Mouse (Mus musculus) intestine, embryonic 16.5 days (tissue): ENCODE data around the gene Rtn3. TPM values are rescaled to one million over a fixed set of nuclear protein-coding genes. Genes with fewer than 3 reads are reported as not detected.
"Not testable (repeated sequence)": the region's sequence is repeated elsewhere in the genome, so short reads cannot be mapped to it uniquely, and the experiment has no call there.

Experiments
- ATAC-seq: fragments of 200-750 bp; cut with Nextera tagmentation; 2 replicates; pipeline ENCODE4 v1.8.0; 2017; ENCODE audit warnings: moderate TSS enrichment, moderate library complexity
- H3K27ac ChIP-seq: fragments of 300-500 bp; sonication (generic); 2 replicates; pipeline ENCODE4 v1.5.1; 2014; ENCODE audit warnings: mild to moderate bottlenecking, low read length
- H3K27me3 ChIP-seq: fragments of 300-500 bp; sonication (generic); replicated peaks from 2 replicates; pipeline ENCODE4 v1.6.1; 2014; ENCODE audit warnings: low read length, control low read depth, mixed read lengths; ENCODE audit not compliant: control insufficient read depth, insufficient read depth
- H3K36me3 ChIP-seq: fragments of 300-500 bp; sonication (generic); 2 replicates; pipeline ENCODE4 v1.6.1; 2014; ENCODE audit warnings: low read length, control low read depth; ENCODE audit not compliant: control insufficient read depth, insufficient read depth
- H3K4me1 ChIP-seq: fragments of 300-500 bp; sonication (generic); 2 replicates; pipeline ENCODE4 v1.6.1; 2014; ENCODE audit warnings: low read length, control low read depth, mixed read lengths; ENCODE audit not compliant: control insufficient read depth, insufficient read depth
- H3K4me2 ChIP-seq: fragments of 300-500 bp; sonication (generic); 2 replicates; pipeline ENCODE4 v1.6.1; 2014; ENCODE audit warnings: low read depth, low read length, control low read depth
- H3K4me3 ChIP-seq: fragments of 300-500 bp; sonication (generic); 2 replicates; pipeline ENCODE4 v1.5.1; 2014; ENCODE audit warnings: mild to moderate bottlenecking, low read length
- H3K9ac ChIP-seq: fragments of 300-500 bp; sonication (generic); 2 replicates; pipeline ENCODE4 v1.6.1; 2014; ENCODE audit warnings: low read depth, low read length
- H3K9me3 ChIP-seq: fragments of 300-500 bp; sonication (generic); 2 replicates; pipeline ENCODE4 v1.6.1; 2016; ENCODE audit warnings: low read length, control low read depth; ENCODE audit not compliant: control insufficient read depth
- whole genome bisulfite sequencing: fragments of 180-500 bp; shearing (Covaris S2); extraction: QIAGEN DNeasy Blood & Tissue Kit; methylation state at CpG from one replicate; pipeline ENCODE4 v1.1.7; 2014; 5-methylcytosine and 5-hydroxymethylcytosine counted together
- polyA plus RNA-seq: library from polyadenylated mRNA; unstranded; fragments of >200 nt; fragmentation: Nextera tagmentation; extraction: Ambion mirVana; gene quantifications from 2 replicates; pipeline ENCODE4 v1.2.1, GENCODE M21; 2015

Gene Rtn3
- polyA plus RNA-seq, 1 experiment from 2014 or later, result 127 TPM

DNA sequence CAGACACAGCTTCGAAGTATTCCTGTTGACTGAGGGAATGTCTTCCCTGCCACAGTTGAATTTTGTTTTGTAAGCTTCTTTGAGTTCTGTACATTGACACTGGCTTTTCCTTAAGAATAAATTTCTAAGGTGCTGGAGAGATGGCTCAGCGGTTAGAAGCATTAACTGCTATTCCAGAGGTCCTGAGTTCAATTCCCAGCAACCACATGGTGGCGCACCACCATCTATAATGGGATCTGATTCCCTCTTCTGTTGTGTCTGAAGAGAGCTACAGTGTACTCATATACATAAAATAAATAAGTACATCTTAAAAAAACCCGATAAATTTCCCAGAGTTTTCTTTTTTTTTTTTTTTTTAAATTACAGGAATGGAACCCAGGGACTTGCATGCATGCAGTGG lies 24.9 kb upstream of the Rtn3 start:
- WGBS, result 71% methylated on average over 4 of the region's 4 CpGs
- no peak overlapping the region for H3K9ac ChIP-seq
- no peaks in the 10 kb centered on the region for H3K9me3 ChIP-seq
- H3K4me2 ChIP-seq, result no peak overlapping the region
- H3K4me3 ChIP-seq, result no peak overlapping the region
- ATAC-seq, result no peak
- 0 out of 2 replicates have a peak, but pooled peaks cover 4% of the 10 kb centered on the region for H3K36me3 ChIP-seq
- no peaks in the 10 kb centered on the region for H3K4me1 ChIP-seq
- H3K27ac ChIP-seq, result no peak overlapping the region
- H3K27me3 ChIP-seq, result no peaks in the 10 kb centered on the region

DNA sequence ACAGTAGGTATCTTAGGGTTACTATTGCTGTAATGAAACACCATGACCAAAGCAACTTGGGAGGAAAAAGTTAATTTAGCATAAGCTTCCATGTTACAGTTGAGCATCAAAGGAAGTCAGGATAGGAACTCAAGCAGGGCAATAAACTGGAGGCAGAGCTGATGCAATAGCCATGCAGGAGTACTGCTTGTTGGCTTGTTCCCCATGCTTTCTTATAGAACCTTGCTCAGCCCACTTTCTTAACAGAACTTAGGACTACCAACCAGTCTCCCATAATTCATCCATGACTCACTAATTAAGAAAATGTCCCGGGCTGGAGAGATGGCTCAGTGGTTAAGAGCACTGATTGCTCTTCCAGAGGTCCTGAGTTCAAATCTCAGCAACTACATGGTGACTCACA lies 23.2 kb upstream of the Rtn3 start:
- ATAC-seq, result no peak
- H3K27ac ChIP-seq, result no peak overlapping the region
- 0 out of 2 replicates have a peak, but pooled peaks cover 4% of the 10 kb centered on the region for H3K36me3 ChIP-seq
- no peaks in the 10 kb centered on the region for H3K4me1 ChIP-seq
- 86% methylated on average over 1 of the region's 1 CpGs for WGBS
- no peak overlapping the region for H3K4me2 ChIP-seq
- no peaks in the 10 kb centered on the region for H3K27me3 ChIP-seq
- H3K9ac ChIP-seq, result no peak overlapping the region
- no peaks in the 10 kb centered on the region for H3K9me3 ChIP-seq
- H3K4me3 ChIP-seq, result no peak overlapping the region

DNA sequence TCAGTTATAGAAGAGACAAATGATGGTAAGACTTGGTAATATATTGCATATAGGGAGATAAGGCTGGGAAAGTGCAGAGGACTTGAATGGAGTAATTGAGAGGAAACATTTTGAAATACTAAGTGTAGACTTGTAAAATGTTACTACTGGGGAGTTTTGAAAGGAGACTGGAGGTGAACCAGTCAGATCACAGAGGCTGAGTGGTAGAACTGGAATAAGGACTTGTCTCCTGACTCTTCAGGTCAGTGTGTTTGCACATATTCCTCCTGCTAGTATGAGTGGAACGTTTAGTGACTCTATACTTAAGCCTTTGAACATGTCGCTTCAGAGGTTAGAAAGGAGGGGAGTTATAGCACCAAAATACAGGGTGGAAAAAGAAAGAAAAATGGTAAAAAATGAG lies 19.4 kb upstream of the Rtn3 start:
- WGBS, result 75% methylated on average over 2 of the region's 2 CpGs
- no peaks in the 10 kb centered on the region for H3K36me3 ChIP-seq
- 0 out of 2 replicates have a peak, but pooled peaks cover under 1% of the 10 kb centered on the region for H3K4me1 ChIP-seq
- no peak overlapping the region for H3K4me2 ChIP-seq
- no peak overlapping the region for H3K9ac ChIP-seq
- H3K4me3 ChIP-seq, result no peak overlapping the region
- H3K27ac ChIP-seq, result no peak overlapping the region
- ATAC-seq, result no peak
- H3K9me3 ChIP-seq, result no peaks in the 10 kb centered on the region
- no peaks in the 10 kb centered on the region for H3K27me3 ChIP-seq

DNA sequence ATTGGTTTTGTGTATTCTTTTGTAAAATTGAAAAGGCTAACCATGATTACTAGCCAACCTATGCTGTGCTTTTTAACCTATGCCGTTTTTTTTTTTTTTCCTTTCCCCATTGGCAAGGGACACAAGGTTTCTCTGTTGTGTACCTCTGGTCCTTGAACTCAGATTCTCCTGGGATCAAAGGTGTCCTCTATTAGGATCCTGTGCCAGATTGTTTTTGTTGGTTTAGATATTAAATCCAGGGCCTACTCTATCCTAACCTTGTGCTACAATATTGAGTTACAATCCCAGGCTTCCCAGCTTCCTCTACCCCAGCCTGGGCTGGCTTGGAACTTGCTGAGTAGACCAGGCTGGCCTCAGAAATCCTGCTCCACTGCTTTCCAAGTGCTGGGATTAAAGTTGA lies 17.6 kb upstream of the Rtn3 start:
- Histone ChIP-seq H3K9me3 (no peaks in the 10 kb centered on the region), H3K9ac (no peak overlapping the region), H3K4me3 (no peak overlapping the region), H3K27ac (no peak overlapping the region), H3K36me3 (no peaks in the 10 kb centered on the region), H3K27me3 (no peaks in the 10 kb centered on the region), H3K4me1 (peaks cover 2% of the 10 kb centered on the region; the same call in 1 of the 2 replicates), H3K4me2 (no peak overlapping the region)
- ATAC-seq, result no peak
- 97% methylated on average over 1 of the region's 1 CpGs for WGBS

DNA sequence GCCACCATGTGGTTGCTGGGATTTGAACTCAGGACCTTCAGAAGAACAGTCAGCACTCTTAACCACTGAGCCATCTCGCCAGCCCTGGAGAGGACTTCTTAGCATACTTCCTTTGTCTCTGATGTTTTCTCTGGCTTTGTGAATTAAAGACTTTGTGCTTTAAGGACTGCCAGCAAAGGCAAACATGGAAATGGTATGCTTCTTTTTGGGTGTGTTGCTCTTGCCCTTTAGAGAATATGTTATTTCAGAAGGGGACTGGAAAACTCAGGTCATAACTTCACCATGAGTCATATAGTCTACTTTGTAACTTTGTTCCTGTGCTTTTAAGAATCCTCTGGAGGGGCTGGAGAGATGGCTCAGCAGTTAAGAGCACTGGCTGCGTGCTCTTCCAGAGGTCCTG lies 15.7 kb upstream of the Rtn3 start:
- no peaks in the 10 kb centered on the region for H3K27me3 ChIP-seq
- H3K4me3 ChIP-seq, result no peak overlapping the region
- no peak overlapping the region for H3K4me2 ChIP-seq
- 69% methylated on average over 2 of the region's 2 CpGs for WGBS
- H3K9me3 ChIP-seq, result no peaks in the 10 kb centered on the region
- peaks cover 2% of the 10 kb centered on the region; the same call in 1 of the 2 replicates for H3K4me1 ChIP-seq
- no peaks in the 10 kb centered on the region for H3K36me3 ChIP-seq
- no peak overlapping the region for H3K9ac ChIP-seq
- no peak for ATAC-seq
- H3K27ac ChIP-seq, result no peak overlapping the region

DNA sequence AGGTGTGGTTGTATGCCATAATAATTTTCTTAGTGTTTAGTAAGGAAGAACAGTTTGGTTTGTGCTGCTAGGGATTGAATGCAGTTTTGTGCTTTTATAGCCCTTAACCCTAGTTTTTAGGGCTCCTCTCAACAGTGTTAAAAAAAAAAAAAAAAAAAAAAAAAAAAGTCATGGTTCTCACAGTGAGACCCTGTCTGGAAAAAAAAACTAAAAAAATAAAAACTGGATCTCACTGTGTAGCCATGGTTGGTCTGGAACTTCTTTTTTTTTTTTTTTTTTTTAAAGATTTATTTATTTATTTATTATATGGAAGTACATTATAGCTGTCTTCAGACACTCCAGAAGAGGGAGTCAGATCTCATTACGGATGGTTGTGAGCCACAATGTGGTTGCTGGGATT lies 13.0 kb upstream of the Rtn3 start:
- H3K4me2 ChIP-seq, ATAC-seq, H3K4me1 ChIP-seq, H3K27me3 ChIP-seq, H3K27ac ChIP-seq, H3K9me3 ChIP-seq, H3K9ac ChIP-seq, H3K36me3 ChIP-seq, H3K4me3 ChIP-seq: not testable (repeated sequence)
- WGBS, result 69% methylated on average over 1 of the region's 1 CpGs

DNA sequence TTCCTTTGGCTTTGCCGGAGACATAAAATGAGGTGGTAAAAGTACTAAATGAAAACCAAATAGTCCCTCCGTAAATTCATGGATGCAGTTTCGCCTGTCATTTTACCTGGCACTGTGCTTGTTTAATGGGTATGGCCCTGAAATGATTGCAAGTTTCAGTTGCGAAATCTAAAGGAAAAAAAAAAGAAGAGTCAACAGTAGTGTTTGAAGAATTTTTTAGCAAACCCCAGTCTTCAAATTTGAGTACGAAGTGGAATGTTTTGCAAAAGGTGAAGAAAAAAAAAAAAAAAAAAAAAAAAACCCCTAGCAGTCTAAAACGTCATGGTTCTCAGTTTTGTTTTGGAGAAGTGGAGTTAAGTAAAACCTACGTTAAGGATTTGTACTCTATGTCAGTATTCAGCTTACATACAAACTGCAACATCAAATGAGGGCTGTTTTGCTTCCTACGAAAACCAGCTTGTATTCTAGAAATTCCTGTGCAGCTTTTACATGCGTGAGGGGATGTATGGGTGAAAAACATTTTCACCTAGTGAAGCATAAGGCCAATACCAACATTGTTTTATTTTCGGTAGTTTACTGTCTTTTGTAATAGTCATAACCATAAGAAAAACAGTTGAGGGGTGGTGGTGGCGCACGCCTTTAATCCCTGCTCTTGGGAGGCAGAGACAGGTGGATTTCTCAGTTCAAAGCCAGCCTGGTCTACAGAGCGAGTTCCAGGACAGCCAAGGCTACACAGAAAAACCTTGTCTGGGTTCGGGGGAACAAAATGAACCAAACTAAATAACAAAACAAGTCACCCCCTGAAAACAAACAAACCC lies 12.3 kb upstream of the Rtn3 start:
- Histone ChIP-seq H3K36me3 (no peaks in the 10 kb centered on the region), H3K9me3 (no peaks in the 10 kb centered on the region), H3K4me3 (peak overlapping the region; percentile 78), H3K4me2 (peak overlapping the region; percentile 77), H3K27me3 (no peaks in the 10 kb centered on the region), H3K9ac (peak overlapping the region; percentile 95; the same call in 1 of the 2 replicates), H3K27ac (no peak overlapping the region), H3K4me1 (peaks cover 2% of the 10 kb centered on the region; the same call in 1 of the 2 replicates)
- WGBS, result 38% methylated on average over 14 of the region's 14 CpGs
- no peak for ATAC-seq

DNA sequence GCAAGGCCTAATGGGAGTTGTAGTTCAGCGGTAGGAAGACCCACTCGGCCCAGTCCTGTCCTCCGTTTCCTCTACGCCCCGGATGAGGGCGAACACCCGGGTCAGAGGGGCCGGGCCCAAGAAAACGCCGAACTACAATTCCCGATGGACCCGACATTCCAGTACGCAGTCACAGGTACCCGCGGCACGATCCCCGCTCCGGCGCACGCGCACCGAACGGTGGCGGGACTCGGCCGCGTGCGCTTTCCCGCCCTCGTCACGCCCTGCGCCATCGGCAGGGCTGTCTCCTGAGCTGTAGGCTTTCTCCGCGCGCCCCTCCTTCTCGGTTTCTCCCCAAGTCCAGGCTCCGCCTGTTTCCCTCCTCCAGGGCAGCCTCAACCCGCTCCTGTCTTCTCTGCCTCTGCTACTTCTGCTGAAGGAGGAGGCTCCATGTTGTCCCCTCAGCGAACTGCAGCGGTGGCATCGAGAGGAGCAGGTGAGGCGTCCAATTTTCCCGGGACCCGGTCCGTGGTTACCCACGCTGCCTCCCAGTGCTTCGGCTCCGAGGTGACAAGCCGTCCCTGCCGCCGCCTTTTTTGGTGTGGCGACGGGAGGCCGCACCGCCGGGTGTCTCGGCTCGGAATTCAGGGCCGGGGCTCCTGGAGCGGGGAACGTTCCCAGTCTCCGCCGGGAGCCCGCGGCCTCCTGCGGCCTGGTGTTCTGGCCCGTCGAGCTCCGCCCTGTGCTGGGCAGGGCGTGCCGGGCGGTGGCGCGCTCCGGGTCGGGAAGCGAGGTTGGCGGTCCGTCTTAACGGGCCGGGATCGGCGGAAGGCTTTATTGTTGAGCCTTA lies 11.3 kb upstream of the Rtn3 start:
- Histone ChIP-seq H3K36me3 (no peaks in the 10 kb centered on the region), H3K4me1 (peaks cover 2% of the 10 kb centered on the region; the same call in 1 of the 2 replicates), H3K27ac (peak overlapping the region; percentile 99), H3K9ac (peak overlapping the region; percentile 95), H3K27me3 (no peaks in the 10 kb centered on the region), H3K4me2 (peak overlapping the region; percentile 77), H3K9me3 (no peaks in the 10 kb centered on the region), H3K4me3 (peak overlapping the region; percentile 78)
- peak; percentile 97 for ATAC-seq
- WGBS, result under 1% methylated on average over 83 of the region's 84 CpGs

DNA sequence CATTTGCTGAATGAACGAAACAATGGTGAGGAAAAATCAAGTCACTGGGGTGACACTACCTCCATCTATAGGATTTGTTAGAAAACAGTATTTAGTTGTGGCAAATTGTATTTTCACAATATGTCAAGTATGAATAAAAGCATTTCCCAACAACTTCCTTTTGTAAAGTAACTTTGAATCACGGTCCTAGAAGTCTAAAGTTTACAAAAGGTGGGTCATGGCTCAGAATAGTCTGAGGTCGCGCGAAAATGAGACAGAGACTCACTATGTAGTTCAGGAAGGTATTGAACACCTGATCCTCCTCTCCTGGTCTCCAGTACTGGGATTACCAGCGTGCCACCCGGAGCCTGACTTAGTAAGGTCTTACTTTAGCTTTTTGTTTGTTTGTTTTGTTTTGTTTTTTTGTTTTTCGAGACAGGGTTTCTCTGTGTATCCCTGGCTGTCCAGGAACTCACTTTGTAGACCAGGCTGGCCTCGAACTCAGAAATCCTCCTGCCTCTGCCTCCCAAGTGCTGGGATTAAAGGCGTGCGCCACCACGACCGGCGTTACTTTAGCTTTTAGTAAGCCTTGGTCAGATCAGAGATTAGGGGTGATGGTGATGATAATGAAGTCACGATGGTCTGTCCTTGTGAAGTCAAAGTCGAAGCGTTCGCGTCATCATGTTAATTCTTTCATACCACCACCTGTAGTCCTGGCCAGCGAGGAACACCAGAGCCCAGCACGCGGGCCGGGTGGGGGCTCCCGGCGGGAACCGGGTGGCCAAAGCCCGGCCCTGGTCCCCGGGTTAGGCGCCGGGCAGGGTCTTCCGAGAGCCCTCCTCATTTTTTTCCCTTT lies 10.5 kb upstream of the Rtn3 start, which contains the start of gene Atl3:
TSS of gene Atl3 (plus strand) at position 689 of the 835 bp plus-strand sequence.
- peak within 1 kb of the TSS; percentile 78 for H3K4me3 ChIP-seq
- no peaks in the 10 kb centered on the region for H3K9me3 ChIP-seq
- peak within 1 kb of the TSS; percentile 99 for H3K27ac ChIP-seq
- no peaks in the 10 kb centered on the region for H3K36me3 ChIP-seq
- peak within 1 kb of the TSS; percentile 95 for H3K9ac ChIP-seq
- H3K4me1 ChIP-seq, result peaks cover 2% of the 10 kb centered on the region; the same call in 1 of the 2 replicates
- peak within 1 kb of the TSS; percentile 77 for H3K4me2 ChIP-seq
- ATAC-seq, result no peak
- H3K27me3 ChIP-seq, result no peaks in the 10 kb centered on the region
- 26% methylated on average over 31 of the region's 31 CpGs for WGBS
